Mouse (Mus musculus) liver, embryonic 13.5 days (tissue): ENCODE data around the gene Sco2. TPM values are rescaled to one million over a fixed set of nuclear protein-coding genes. Genes with fewer than 3 reads are reported as not detected.

ENCODE experiments used
- ATAC-seq: fragments of 200-750 bp; cut with Nextera tagmentation; 2 replicates; pipeline ENCODE4 v1.8.0; 2017; ENCODE audit warnings: low read depth, mild to moderate bottlenecking, moderate number of reproducible peaks, moderate library complexity
- DNase-seq: peaks from one replicate; pipeline ENCODE4 v3.0.0; 2022
- H3K27ac ChIP-seq: fragments of 300-500 bp; sonication (generic); 2 replicates; pipeline ENCODE4 v1.5.1; 2015; ENCODE audit warnings: moderate library complexity, mild to moderate bottlenecking, inconsistent platforms
- H3K27me3 ChIP-seq: fragments of 300-500 bp; sonication (generic); 2 replicates; pipeline ENCODE4 v1.6.1; 2015; ENCODE audit warnings: mild to moderate bottlenecking, inconsistent platforms
- H3K36me3 ChIP-seq: fragments of 300-500 bp; sonication (generic); 2 replicates; pipeline ENCODE4 v1.6.1; 2015; ENCODE audit warnings: mild to moderate bottlenecking, inconsistent platforms
- H3K4me1 ChIP-seq: fragments of 300-500 bp; sonication (generic); replicated peaks from 2 replicates; pipeline ENCODE4 v1.6.1; 2015; ENCODE audit warnings: inconsistent platforms
- H3K4me2 ChIP-seq: fragments of 300-500 bp; sonication (generic); 2 replicates; pipeline ENCODE4 v1.6.1; 2015; ENCODE audit warnings: inconsistent platforms, mild to moderate bottlenecking, moderate library complexity
- H3K4me3 ChIP-seq: fragments of 300-500 bp; sonication (generic); replicated peaks from 2 replicates; pipeline ENCODE4 v1.5.1; 2015; ENCODE audit warnings: mild to moderate bottlenecking, inconsistent platforms
- H3K9ac ChIP-seq: fragments of 300-500 bp; sonication (generic); 2 replicates; pipeline ENCODE4 v1.6.1; 2015; ENCODE audit warnings: mild to moderate bottlenecking, inconsistent platforms
- H3K9me3 ChIP-seq: fragments of 300-500 bp; sonication (generic); replicated peaks from 2 replicates; pipeline ENCODE4 v1.6.1; 2016; ENCODE audit warnings: inconsistent platforms
- WGBS: fragments of 180-500 bp; shearing (Covaris S2); methylation state at CpG from one replicate; pipeline ENCODE4 v1.1.7; 2015; ENCODE audit not compliant: insufficient replicate concordance; 5-methylcytosine and 5-hydroxymethylcytosine counted together
- polyA plus RNA-seq: library from polyadenylated mRNA; unstranded; fragments of >200 nt; fragmentation: Nextera tagmentation; extraction: Ambion mirVana; gene quantifications from 2 replicates; pipeline ENCODE4 v1.2.1, GENCODE M21; 2015

Sco2 gene
- polyA plus RNA-seq, 1 experiment from 2014 or later = 4.5 TPM

- 86% methylated on average over 15 of the region's 15 CpGs for WGBS
- H3K4me2 ChIP-seq = no peak overlapping the region
- H3K27me3 ChIP-seq = no peaks in the 10 kb centered on the region
- ATAC-seq = no peak
- H3K9ac ChIP-seq = no peak overlapping the region
- H3K4me1 ChIP-seq = peaks cover 16% of the 10 kb centered on the region
- no peak for DNase-seq
- no peak overlapping the region for H3K4me3 ChIP-seq
- H3K36me3 ChIP-seq = peaks cover 44% of the 10 kb centered on the region
- H3K9me3 ChIP-seq = no peaks in the 10 kb centered on the region
- H3K27ac ChIP-seq = no peak overlapping the region
Observed at GRCm38 (mm10) chr15:89351302-89351701, 22.3 kb downstream of the Sco2 start.

- Histone ChIP-seq H3K36me3 (peaks cover 44% of the 10 kb centered on the region), H3K9me3 (no peaks in the 10 kb centered on the region), H3K4me3 (no peak overlapping the region), H3K27me3 (no peaks in the 10 kb centered on the region), H3K4me2 (no peak overlapping the region), H3K27ac (no peak overlapping the region), H3K4me1 (peaks cover 16% of the 10 kb centered on the region), H3K9ac (no peak overlapping the region)
- ATAC-seq = no peak
- no peak for DNase-seq
- WGBS = 82% methylated on average over 5 of the region's 5 CpGs
Observed at GRCm38 (mm10) chr15:89350447-89350846, 23.2 kb downstream of the Sco2 start.

- WGBS = 59% methylated on average over 3 of the region's 3 CpGs
- DNase-seq = no peak
- no peak for ATAC-seq
Observed at GRCm38 (mm10) chr15:89343325-89343724, 30.3 kb downstream of the Sco2 start.

GRCm38 (mm10) chr15:89341678-89342077, 32.0 kb downstream of the Sco2 start:
- Histone ChIP-seq H3K4me1 (no peaks in the 10 kb centered on the region), H3K36me3 (no peaks in the 10 kb centered on the region), H3K4me2 (no peak overlapping the region), H3K27ac (no peak overlapping the region), H3K9ac (no peak overlapping the region), H3K4me3 (no peak overlapping the region), H3K27me3 (no peaks in the 10 kb centered on the region), H3K9me3 (no peaks in the 10 kb centered on the region)
- ATAC-seq (no peak), DNase-seq (no peak)
- 35% methylated on average over 1 of the region's 1 CpGs for WGBS

More at GRCm38 (mm10) chr15:89343325-89343724, 30.3 kb downstream of the Sco2 start:
- H3K9me3 ChIP-seq = no peaks in the 10 kb centered on the region
- no peak overlapping the region for H3K9ac ChIP-seq
- H3K4me1 ChIP-seq = no peaks in the 10 kb centered on the region
- no peaks in the 10 kb centered on the region for H3K36me3 ChIP-seq
- H3K27ac ChIP-seq = no peak overlapping the region
- H3K4me3 ChIP-seq = no peak overlapping the region
- H3K27me3 ChIP-seq = no peaks in the 10 kb centered on the region
- H3K4me2 ChIP-seq = no peak overlapping the region

GRCm38 (mm10) chr15:89340136-89340535, 33.5 kb downstream of the Sco2 start:
- no peak for DNase-seq
- 42% methylated on average over 3 of the region's 3 CpGs for WGBS

GRCm38 (mm10) chr15:89339696-89340095, 34.0 kb downstream of the Sco2 start:
- ATAC-seq (no peak), DNase-seq (no peak)
- Histone ChIP-seq H3K9me3 (no peaks in the 10 kb centered on the region), H3K4me1 (0 out of 2 replicates have a peak, but pooled peaks cover 4% of the 10 kb centered on the region), H3K4me2 (no peak overlapping the region), H3K4me3 (no peak overlapping the region), H3K36me3 (no peaks in the 10 kb centered on the region), H3K27me3 (0 out of 2 replicates have a peak, but pooled peaks cover 5% of the 10 kb centered on the region), H3K27ac (no peak overlapping the region), H3K9ac (no peak overlapping the region)
- 37% methylated on average over 2 of the region's 2 CpGs for WGBS

More at GRCm38 (mm10) chr15:89340136-89340535, 33.5 kb downstream of the Sco2 start:
- H3K27ac ChIP-seq = no peak overlapping the region
- no peak overlapping the region for H3K4me2 ChIP-seq
- no peak overlapping the region for H3K9ac ChIP-seq
- H3K4me3 ChIP-seq = no peak overlapping the region
- 0 out of 2 replicates have a peak, but pooled peaks cover 5% of the 10 kb centered on the region for H3K27me3 ChIP-seq
- H3K4me1 ChIP-seq = 0 out of 2 replicates have a peak, but pooled peaks cover 4% of the 10 kb centered on the region
- no peaks in the 10 kb centered on the region for H3K9me3 ChIP-seq
- ATAC-seq = no peak
- no peaks in the 10 kb centered on the region for H3K36me3 ChIP-seq

GRCm38 (mm10) chr15:89336422-89336821, 37.2 kb downstream of the Sco2 start:
- Histone ChIP-seq H3K4me2 (no peak overlapping the region), H3K36me3 (no peaks in the 10 kb centered on the region), H3K9ac (no peak overlapping the region), H3K27me3 (0 out of 2 replicates have a peak, but pooled peaks cover 5% of the 10 kb centered on the region), H3K9me3 (no peaks in the 10 kb centered on the region), H3K27ac (no peak overlapping the region), H3K4me3 (no peak overlapping the region), H3K4me1 (0 out of 2 replicates have a peak, but pooled peaks cover 4% of the 10 kb centered on the region)
- DNase-seq (no peak), ATAC-seq (no peak)
- 72% methylated on average over 14 of the region's 14 CpGs for WGBS

- Histone ChIP-seq H3K36me3 (no peaks in the 10 kb centered on the region), H3K9ac (no peak overlapping the region), H3K27ac (no peak overlapping the region), H3K4me2 (0 out of 2 replicates have a peak overlapping the region, but pooled peaks have one; percentile 10), H3K9me3 (no peaks in the 10 kb centered on the region), H3K4me1 (0 out of 2 replicates have a peak, but pooled peaks cover 4% of the 10 kb centered on the region), H3K27me3 (0 out of 2 replicates have a peak, but pooled peaks cover 5% of the 10 kb centered on the region), H3K4me3 (no peak overlapping the region)
- peak; percentile 36 for ATAC-seq
- 73% methylated on average over 17 of the region's 17 CpGs for WGBS
- DNase-seq = no peak
Observed at GRCm38 (mm10) chr15:89334774-89335537, 38.7 kb downstream of the Sco2 start.

GRCm38 (mm10) chr15:89334271-89334670, 39.4 kb downstream of the Sco2 start, which contains the start of gene Miox:
Gene Miox, plus strand, starts transcription at chr15:89334398.
- H3K4me2 ChIP-seq = no peak within 1 kb of the TSS
- 76% methylated on average over 7 of the region's 7 CpGs for WGBS
- H3K27ac ChIP-seq = no peak within 1 kb of the TSS
- H3K4me1 ChIP-seq = 0 out of 2 replicates have a peak, but pooled peaks cover 4% of the 10 kb centered on the region
- H3K4me3 ChIP-seq = no peak within 1 kb of the TSS
- ATAC-seq = no peak
- no peaks in the 10 kb centered on the region for H3K36me3 ChIP-seq
- H3K9me3 ChIP-seq = no peaks in the 10 kb centered on the region
- H3K27me3 ChIP-seq = 0 out of 2 replicates have a peak, but pooled peaks cover 5% of the 10 kb centered on the region
- DNase-seq = no peak
- no peak within 1 kb of the TSS for H3K9ac ChIP-seq

- WGBS = 70% methylated on average over 5 of the region's 5 CpGs
- no peak overlapping the region for H3K4me2 ChIP-seq
- H3K4me1 ChIP-seq = peaks cover 20% of the 10 kb centered on the region
- no peak for DNase-seq
- H3K4me3 ChIP-seq = no peak overlapping the region
- H3K9ac ChIP-seq = no peak overlapping the region
- no peaks in the 10 kb centered on the region for H3K9me3 ChIP-seq
- no peak overlapping the region for H3K27ac ChIP-seq
- H3K36me3 ChIP-seq = no peaks in the 10 kb centered on the region
- no peak for ATAC-seq
- peaks cover 26% of the 10 kb centered on the region for H3K27me3 ChIP-seq
Observed at GRCm38 (mm10) chr15:89326441-89326840, 47.2 kb downstream of the Sco2 start.

GRCm38 (mm10) chr15:89323656-89324055, 50.0 kb downstream of the Sco2 start:
- Histone ChIP-seq H3K4me1 (peaks cover 31% of the 10 kb centered on the region), H3K27me3 (peaks cover 26% of the 10 kb centered on the region), H3K9me3 (no peaks in the 10 kb centered on the region), H3K27ac (no peak overlapping the region), H3K4me3 (peak overlapping the region; percentile 56), H3K36me3 (no peaks in the 10 kb centered on the region), H3K9ac (peak overlapping the region; percentile 69), H3K4me2 (peak overlapping the region; percentile 67)
- WGBS = 77% methylated on average over 4 of the region's 4 CpGs
- no peak for ATAC-seq
- no peak for DNase-seq
